Mouse (Mus musculus): ENCODE data around the gene Lnx2. TPM values are rescaled to one million over a fixed set of nuclear protein-coding genes. Genes with fewer than 3 reads are reported as not detected.
A peak's percentile ranks its signal among the peaks of the same experiment; 100 is the strongest.

Lnx2 gene
- polyA plus RNA-seq, 1 experiment from 2014 or later: 10.0 TPM

DNA sequence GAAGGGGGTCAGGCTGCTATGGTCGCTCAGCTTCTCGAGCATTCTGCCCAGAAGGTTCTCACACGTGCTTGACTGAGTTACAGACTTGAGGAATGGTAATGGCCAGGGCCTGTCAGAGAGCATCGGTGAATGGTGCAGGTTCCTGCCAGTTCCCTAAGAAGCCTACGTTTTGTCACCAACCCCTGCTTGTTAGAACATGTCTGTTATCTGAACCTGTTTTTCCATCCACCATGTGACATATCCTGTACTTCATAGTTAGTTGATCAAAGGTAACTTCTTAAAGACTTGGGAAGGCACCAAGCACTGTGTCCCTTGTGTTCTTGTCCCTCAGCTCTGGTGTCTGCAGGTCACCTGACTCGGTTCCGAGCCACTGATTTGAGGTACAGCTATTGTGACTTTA, 22.3 kb upstream of the Lnx2 start:
- Histone ChIP-seq H3K9me3 (no peaks in the 10 kb centered on the region), H3K4me1 (replicated peaks) (no peaks in the 10 kb centered on the region), H3K4me2 (no peak overlapping the region), H3K27me3 (no peaks in the 10 kb centered on the region), H3K27ac (no peak overlapping the region), H3K9ac (replicated peaks) (no peak overlapping the region), H3K36me3 (peaks cover 51% of the 10 kb centered on the region), H3K4me3 (replicated peaks) (no peak overlapping the region)
- 87% methylated on average over 7 of the region's 7 CpGs for WGBS
- ATAC-seq (ENCODE audit: insufficient number of reproducible peaks, insufficient read depth, low FRiP score, low TSS enrichment, low read depth): no peak

DNA sequence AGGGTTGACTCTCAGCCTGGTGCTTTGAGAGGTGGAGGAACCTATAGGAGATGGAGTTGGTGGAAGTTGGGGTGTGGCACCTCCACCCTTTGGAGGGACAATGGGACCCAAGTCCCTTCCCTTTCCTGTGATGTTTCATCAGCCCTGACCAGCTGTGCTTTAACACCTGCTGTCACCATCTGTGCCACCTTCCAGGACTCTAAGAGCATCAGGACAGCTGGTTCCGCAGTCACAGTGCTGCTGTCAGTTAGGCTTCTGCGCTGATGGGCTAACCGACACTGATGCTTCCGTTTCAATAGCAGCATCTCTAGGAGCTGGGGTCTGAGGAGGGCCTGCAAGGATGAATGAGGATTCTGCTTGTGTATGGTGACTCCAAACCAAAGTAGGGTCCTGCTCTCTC, 20.2 kb upstream of the Lnx2 start:
- no peak for ATAC-seq (ENCODE audit: insufficient number of reproducible peaks, insufficient read depth, low FRiP score, low TSS enrichment, low read depth)
- Histone ChIP-seq H3K27me3 (no peaks in the 10 kb centered on the region), H3K4me1 (replicated peaks) (no peaks in the 10 kb centered on the region), H3K27ac (no peak overlapping the region), H3K36me3 (peaks cover 43% of the 10 kb centered on the region), H3K9me3 (no peaks in the 10 kb centered on the region), H3K9ac (replicated peaks) (no peak overlapping the region), H3K4me2 (no peak overlapping the region), H3K4me3 (replicated peaks) (no peak overlapping the region)
- WGBS: 100% methylated on average over 4 of the region's 4 CpGs

DNA sequence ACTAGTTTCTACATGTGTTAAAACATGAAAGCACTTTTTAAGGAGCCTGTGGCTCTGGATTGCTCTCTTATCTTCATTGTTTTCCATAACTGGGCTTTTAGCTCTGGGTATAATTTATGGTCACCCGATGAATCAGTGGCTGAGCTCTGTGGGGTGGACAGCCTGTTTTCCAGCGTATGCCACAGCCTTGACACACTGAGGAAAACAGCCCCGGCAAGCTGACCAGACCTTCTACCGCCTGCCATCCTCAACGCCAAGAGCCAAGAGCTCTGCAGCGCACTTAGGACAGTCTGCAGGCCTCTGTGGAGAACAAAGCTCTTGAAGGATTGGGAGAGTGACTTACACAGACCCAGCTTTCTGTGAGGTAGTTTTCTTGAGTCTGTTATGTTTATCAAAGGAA, 17.9 kb upstream of the Lnx2 start:
- 81% methylated on average over 6 of the region's 6 CpGs for WGBS
- H3K27ac ChIP-seq: no peak overlapping the region
- no peaks in the 10 kb centered on the region for H3K27me3 ChIP-seq
- H3K4me3 ChIP-seq (replicated peaks): no peak overlapping the region
- no peak overlapping the region for H3K4me2 ChIP-seq
- H3K4me1 ChIP-seq (replicated peaks): 0 out of 2 replicates have a peak, but pooled peaks cover 3% of the 10 kb centered on the region
- no peaks in the 10 kb centered on the region for H3K9me3 ChIP-seq
- H3K9ac ChIP-seq (replicated peaks): no peak overlapping the region
- H3K36me3 ChIP-seq: peaks cover 32% of the 10 kb centered on the region
- ATAC-seq (ENCODE audit: insufficient number of reproducible peaks, insufficient read depth, low FRiP score, low TSS enrichment, low read depth): no peak

DNA sequence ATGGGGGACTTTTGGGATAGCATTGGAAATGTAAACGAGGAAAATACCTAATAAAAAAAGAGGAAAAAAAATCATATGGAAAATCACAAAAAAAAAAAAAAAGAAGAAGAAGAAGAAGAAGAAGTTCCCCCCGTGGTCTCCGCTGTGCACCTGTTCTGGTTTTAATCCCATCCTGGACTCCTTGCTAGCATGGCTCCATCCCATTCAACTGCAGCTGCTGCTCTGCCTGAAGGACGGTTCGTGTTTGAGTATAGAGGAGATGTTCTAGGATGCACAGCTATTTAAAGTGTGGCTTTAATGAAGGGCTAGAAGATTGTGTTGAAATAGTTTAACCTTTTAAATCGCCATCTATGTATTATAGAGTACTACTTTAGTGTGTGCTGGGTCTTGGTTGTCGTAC, 16.1 kb upstream of the Lnx2 start:
- peaks cover 36% of the 10 kb centered on the region for H3K36me3 ChIP-seq
- 89% methylated on average over 7 of the region's 7 CpGs for WGBS

DNA sequence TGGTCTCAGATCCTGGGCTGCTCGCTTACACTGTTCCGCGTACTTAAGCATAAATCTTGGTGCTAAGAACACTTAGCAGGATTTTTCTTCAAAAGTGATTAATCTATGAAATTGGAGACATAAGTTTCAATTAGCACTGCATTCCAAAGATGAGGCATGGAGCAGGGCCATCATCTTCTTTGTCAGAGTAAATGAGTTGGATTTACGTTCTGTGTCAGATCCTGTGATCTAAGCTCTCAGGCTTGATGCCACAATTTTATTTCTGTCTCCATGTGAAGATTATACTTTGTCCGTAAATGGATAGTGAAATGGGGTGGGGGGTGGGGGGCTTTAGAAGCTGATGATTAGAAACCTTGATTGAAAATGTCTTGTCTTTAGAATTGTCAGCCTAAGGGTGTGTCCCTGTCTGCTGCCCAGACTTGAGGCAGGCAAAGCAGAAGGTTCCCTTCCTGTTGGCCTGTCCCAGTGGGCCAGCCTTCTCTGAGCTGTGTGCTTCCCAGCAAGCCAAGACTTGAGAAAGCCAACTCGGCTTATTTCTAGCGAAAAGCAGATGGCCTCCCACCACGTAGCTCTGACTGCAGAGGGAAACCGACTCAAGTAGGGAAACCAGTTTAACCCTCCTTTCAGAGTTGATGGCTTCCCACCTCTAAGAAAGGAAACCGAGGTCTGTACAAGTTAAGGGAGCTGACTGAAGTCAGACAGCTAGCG, 14.0 kb upstream of the Lnx2 start:
- Histone ChIP-seq H3K4me3 (replicated peaks) (no peak overlapping the region), H3K4me1 (replicated peaks) (0 out of 2 replicates have a peak, but pooled peaks cover 3% of the 10 kb centered on the region), H3K4me2 (no peak overlapping the region), H3K27me3 (no peaks in the 10 kb centered on the region), H3K27ac (no peak overlapping the region), H3K9ac (replicated peaks) (no peak overlapping the region), H3K36me3 (peaks cover 42% of the 10 kb centered on the region), H3K9me3 (no peaks in the 10 kb centered on the region)
- WGBS: 69% methylated on average over 11 of the region's 11 CpGs
- ATAC-seq (ENCODE audit: insufficient number of reproducible peaks, insufficient read depth, low FRiP score, low TSS enrichment, low read depth): no peak

More for the DNA sequence above, 16.1 kb upstream of the Lnx2 start:
- Histone ChIP-seq H3K4me2 (no peak overlapping the region), H3K27me3 (no peaks in the 10 kb centered on the region), H3K9ac (replicated peaks) (no peak overlapping the region), H3K9me3 (no peaks in the 10 kb centered on the region), H3K4me1 (replicated peaks) (0 out of 2 replicates have a peak, but pooled peaks cover 3% of the 10 kb centered on the region), H3K27ac (no peak overlapping the region), H3K4me3 (replicated peaks) (no peak overlapping the region)
- ATAC-seq (ENCODE audit: insufficient number of reproducible peaks, insufficient read depth, low FRiP score, low TSS enrichment, low read depth): no peak

DNA sequence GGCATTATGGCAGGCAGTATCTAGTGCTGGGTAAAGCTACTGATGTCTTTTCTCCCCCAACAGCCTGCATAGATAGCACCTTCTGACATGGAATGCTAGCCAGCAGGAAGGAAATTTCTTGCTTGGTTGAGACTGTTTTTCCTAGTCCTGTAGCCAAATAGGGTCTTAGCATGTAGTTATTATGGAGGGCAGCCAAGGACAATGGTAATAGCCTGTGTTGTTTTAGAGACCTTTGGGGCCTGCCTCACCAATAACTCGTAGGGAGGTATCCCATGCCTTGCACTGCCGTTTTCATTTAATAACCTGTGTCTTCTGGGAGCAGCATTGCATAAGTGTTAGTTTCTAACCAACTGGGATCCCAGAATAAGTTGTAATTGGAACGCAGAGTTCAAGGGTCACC, 13.4 kb upstream of the Lnx2 start:
- Histone ChIP-seq H3K27ac (no peak overlapping the region), H3K4me2 (no peak overlapping the region), H3K27me3 (no peaks in the 10 kb centered on the region), H3K36me3 (peaks cover 40% of the 10 kb centered on the region), H3K4me1 (replicated peaks) (0 out of 2 replicates have a peak, but pooled peaks cover 3% of the 10 kb centered on the region), H3K4me3 (replicated peaks) (no peak overlapping the region), H3K9me3 (no peaks in the 10 kb centered on the region), H3K9ac (replicated peaks) (no peak overlapping the region)
- WGBS: 70% methylated on average over 3 of the region's 3 CpGs
- no peak for ATAC-seq (ENCODE audit: insufficient number of reproducible peaks, insufficient read depth, low FRiP score, low TSS enrichment, low read depth)

DNA sequence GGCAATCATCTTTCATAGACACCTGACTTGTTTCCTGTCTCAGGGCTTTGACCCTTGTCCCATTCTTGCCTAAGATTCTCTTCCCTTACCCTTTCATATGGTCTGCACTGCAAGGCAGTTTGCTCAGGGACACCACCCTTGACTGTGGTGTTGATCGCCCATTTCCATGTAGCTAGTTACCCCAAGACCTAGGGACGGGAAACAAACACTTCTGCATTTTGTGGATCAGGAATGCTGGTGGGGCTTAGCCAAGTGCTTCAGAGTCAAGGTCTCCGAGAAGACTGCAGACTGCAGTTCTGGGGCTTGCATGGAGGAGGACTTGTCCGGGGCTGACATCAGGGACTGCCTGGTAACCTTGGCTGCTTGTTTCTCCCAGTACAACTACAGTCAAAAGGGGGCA, 10.4 kb upstream of the Lnx2 start:
- no peak overlapping the region for H3K9ac ChIP-seq (replicated peaks)
- H3K27ac ChIP-seq: no peak overlapping the region
- peaks cover 42% of the 10 kb centered on the region for H3K36me3 ChIP-seq
- H3K9me3 ChIP-seq: no peaks in the 10 kb centered on the region
- H3K4me2 ChIP-seq: no peak overlapping the region
- no peak overlapping the region for H3K4me3 ChIP-seq (replicated peaks)
- 0 out of 2 replicates have a peak, but pooled peaks cover 4% of the 10 kb centered on the region for H3K4me1 ChIP-seq (replicated peaks)
- 90% methylated on average over 4 of the region's 4 CpGs for WGBS
- no peaks in the 10 kb centered on the region for H3K27me3 ChIP-seq
- ATAC-seq (ENCODE audit: insufficient number of reproducible peaks, insufficient read depth, low FRiP score, low TSS enrichment, low read depth): no peak

DNA sequence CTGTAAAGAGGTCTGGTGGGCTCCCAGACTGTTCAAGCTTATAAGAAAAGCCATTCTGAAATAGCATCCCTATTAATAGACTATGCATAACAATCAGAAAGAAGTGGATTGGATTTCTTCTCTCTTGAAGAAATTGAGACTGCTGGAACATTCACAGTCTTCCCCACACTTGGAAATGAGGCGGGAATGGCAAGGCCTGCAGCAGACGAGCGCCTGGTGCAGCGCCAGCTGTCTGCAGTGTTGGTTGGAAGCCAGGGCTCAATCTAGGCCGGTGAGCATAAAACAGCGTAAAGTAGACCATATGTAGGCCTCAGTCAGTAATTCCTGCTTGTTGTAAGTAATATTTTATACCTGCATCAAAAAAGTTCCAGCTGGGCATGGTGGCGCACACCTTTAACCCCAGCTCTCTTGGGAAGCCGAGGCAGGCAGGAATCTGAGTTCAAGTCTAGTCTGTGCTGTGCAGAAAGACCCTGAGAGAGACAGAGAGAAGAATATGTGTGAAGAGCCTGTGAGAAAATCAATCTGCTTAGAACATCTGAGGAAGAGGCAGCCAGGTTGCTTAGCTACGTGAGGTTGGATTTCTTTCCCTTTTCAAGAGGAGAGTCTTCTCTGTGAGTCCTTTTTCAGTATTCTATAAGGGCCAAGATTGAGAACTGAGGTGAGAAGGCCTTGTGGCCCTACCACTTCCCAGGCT, 9.0 kb upstream of the Lnx2 start:
- Histone ChIP-seq H3K27me3 (no peaks in the 10 kb centered on the region), H3K4me3 (replicated peaks) (no peak overlapping the region), H3K27ac (no peak overlapping the region), H3K9ac (replicated peaks) (no peak overlapping the region), H3K4me1 (replicated peaks) (0 out of 2 replicates have a peak, but pooled peaks cover 8% of the 10 kb centered on the region), H3K36me3 (peaks cover 46% of the 10 kb centered on the region), H3K9me3 (no peaks in the 10 kb centered on the region), H3K4me2 (no peak overlapping the region)
- ATAC-seq (ENCODE audit: insufficient number of reproducible peaks, insufficient read depth, low FRiP score, low TSS enrichment, low read depth): no peak
- WGBS: 88% methylated on average over 9 of the region's 9 CpGs

DNA sequence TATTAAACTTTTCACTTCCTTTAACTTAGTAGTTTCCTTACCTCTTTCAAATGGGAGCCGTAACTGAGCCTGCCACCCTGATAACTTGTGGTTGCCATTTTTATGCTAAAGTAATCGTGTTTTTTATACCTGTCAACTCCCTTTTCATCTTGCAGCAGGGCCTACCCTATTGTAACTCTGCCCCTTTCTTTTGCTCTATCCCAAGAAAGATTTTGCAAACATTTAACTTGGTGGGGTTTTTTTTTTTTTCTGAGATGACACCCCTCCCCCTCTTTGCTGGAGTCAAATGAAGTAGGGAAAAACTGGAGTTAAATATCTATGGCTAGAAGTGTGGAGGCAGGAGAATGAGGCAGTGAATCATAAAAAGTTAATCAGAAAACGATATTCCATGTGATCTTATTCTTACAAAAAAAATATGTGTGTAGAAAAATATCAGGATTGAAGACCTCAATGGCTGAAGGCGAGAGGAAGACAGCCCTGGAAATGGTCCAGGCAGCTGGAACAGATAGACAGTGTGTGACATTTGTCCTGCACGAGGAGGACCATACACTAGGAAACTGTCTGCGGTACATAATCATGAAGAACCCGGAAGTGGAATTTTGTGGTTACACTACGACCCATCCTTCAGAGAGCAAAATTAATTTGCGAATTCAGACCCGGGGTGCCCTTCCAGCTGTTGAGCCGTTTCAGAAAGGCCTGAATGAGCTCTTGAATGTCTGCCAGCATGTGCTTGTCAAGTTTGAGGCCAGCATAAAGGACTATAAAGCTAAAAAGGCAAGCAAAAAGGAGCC, 1.9 kb upstream of the Lnx2 start:
- 69% methylated on average over 11 of the region's 11 CpGs for WGBS
- peaks cover 22% of the 10 kb centered on the region; the same call in 1 of the 2 replicates for H3K36me3 ChIP-seq
- peak overlapping the region; percentile 88 for H3K4me2 ChIP-seq
- peak overlapping the region; percentile 81 for H3K4me3 ChIP-seq (replicated peaks)
- ATAC-seq (ENCODE audit: insufficient number of reproducible peaks, insufficient read depth, low FRiP score, low TSS enrichment, low read depth): no peak
- H3K27me3 ChIP-seq: no peaks in the 10 kb centered on the region
- peaks cover 25% of the 10 kb centered on the region for H3K4me1 ChIP-seq (replicated peaks)
- no peaks in the 10 kb centered on the region for H3K9me3 ChIP-seq
- H3K9ac ChIP-seq (replicated peaks): peak overlapping the region; percentile 78
- H3K27ac ChIP-seq: no peak overlapping the region

DNA sequence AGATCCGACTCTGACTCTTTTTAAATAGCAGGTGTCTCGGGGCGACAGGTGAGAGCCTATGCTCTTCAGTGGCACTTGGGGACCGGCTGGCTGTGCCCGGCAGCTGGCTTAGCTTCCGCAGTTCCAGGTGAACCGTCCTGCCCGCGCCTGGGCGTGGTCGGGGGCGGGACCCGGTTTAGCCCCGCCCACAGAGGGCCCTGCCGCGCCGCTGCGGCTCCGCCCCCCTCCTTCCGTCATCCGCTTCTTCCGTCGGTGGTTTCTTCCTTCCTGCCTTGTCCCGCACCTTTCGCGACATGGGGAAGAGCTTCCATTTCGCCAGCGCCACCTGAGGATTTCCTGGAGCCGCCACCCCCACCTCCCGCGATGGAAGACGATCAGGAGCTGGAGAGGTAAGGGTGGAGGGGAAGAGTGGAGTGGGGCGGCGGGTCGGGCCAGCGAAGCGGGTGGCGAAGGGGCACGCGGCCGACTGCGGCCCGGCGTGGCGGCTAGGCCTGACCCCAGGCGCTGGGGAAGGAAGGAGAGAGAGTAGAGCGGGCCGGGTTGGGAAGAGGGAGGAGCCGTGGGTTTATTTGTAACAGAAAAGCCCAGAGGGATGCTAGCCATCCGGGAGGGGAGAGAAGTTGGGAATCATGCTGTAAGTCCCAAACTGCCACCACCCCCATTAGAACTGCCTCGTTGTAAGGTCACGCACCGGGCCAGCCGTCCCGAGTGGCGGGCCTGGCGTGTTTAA, 1.1 kb upstream of the Lnx2 start:
- peak; percentile 35 for ATAC-seq (ENCODE audit: insufficient number of reproducible peaks, insufficient read depth, low FRiP score, low TSS enrichment, low read depth)
- peak overlapping the region; percentile 81 for H3K4me3 ChIP-seq (replicated peaks)
- WGBS: under 1% methylated on average over 57 of the region's 57 CpGs
- H3K4me1 ChIP-seq (replicated peaks): peaks cover 25% of the 10 kb centered on the region
- no peaks in the 10 kb centered on the region for H3K9me3 ChIP-seq
- peak overlapping the region; percentile 78 for H3K9ac ChIP-seq (replicated peaks)
- peaks cover 22% of the 10 kb centered on the region; the same call in 1 of the 2 replicates for H3K36me3 ChIP-seq
- H3K4me2 ChIP-seq: peak overlapping the region; percentile 88
- no peaks in the 10 kb centered on the region for H3K27me3 ChIP-seq
- peak overlapping the region; percentile 90 for H3K27ac ChIP-seq
